Mouse (Mus musculus) embryonic facial prominence, embryonic 14.5 days (tissue): Measurements from ENCODE around the gene Ube4b. TPM values are rescaled to one million over a fixed set of nuclear protein-coding genes. Genes with fewer than 3 reads are reported as not detected.

ENCODE experiments used
- ATAC-seq: fragments of 200-750 bp; cut with Nextera tagmentation; 2 replicates; pipeline ENCODE4 v1.8.0; 2017; ENCODE audit warnings: low read depth, moderate number of reproducible peaks, moderate TSS enrichment
- DNase-seq: peaks from one replicate; pipeline ENCODE4 v3.0.0-alpha.2; 2015; ENCODE audit warnings: low spot score
- H3K27ac ChIP-seq: fragments of 300-500 bp; sonication (generic); replicated peaks from 2 replicates; pipeline ENCODE4 v1.5.1; 2014; ENCODE audit warnings: low read depth, mild to moderate bottlenecking, low read length, moderate library complexity
- H3K27me3 ChIP-seq: fragments of 300-500 bp; sonication (generic); replicated peaks from 2 replicates; pipeline ENCODE4 v1.6.1; 2014; ENCODE audit warnings: low read length; ENCODE audit not compliant: control insufficient read depth, insufficient read depth
- H3K36me3 ChIP-seq: fragments of 300-500 bp; sonication (generic); 2 replicates; pipeline ENCODE4 v1.6.1; 2014; ENCODE audit warnings: low read length, mixed read lengths; ENCODE audit not compliant: control insufficient read depth, insufficient read depth
- H3K4me1 ChIP-seq: fragments of 300-500 bp; sonication (generic); 2 replicates; pipeline ENCODE4 v1.6.1; 2014; ENCODE audit warnings: antibody characterized with exemption, low read length; ENCODE audit not compliant: control insufficient read depth, insufficient read depth
- H3K4me2 ChIP-seq: fragments of 300-500 bp; sonication (generic); 2 replicates; pipeline ENCODE4 v1.6.1; 2014; ENCODE audit warnings: low read depth, mild to moderate bottlenecking, low read length, moderate library complexity, mixed read lengths
- H3K4me3 ChIP-seq: fragments of 300-500 bp; sonication (generic); 2 replicates; pipeline ENCODE4 v1.5.1; 2014; ENCODE audit warnings: low read depth, mild to moderate bottlenecking, low read length
- H3K9ac ChIP-seq: fragments of 300-500 bp; sonication (generic); 2 replicates; pipeline ENCODE4 v1.6.1; 2014; ENCODE audit warnings: low read depth, mild to moderate bottlenecking, low read length, moderate library complexity, mixed read lengths
- H3K9me3 ChIP-seq: fragments of 300-500 bp; sonication (generic); 2 replicates; pipeline ENCODE4 v1.6.1; 2016; ENCODE audit warnings: low read length; ENCODE audit not compliant: control insufficient read depth
- WGBS: fragments of 180-500 bp; shearing (Covaris S2); extraction: QIAGEN DNeasy Blood & Tissue Kit; methylation state at CpG from one replicate; pipeline ENCODE4 v1.1.7; 2014; 5-methylcytosine and 5-hydroxymethylcytosine counted together
- polyA plus RNA-seq: library from polyadenylated mRNA; unstranded; fragments of >200 nt; fragmentation: Nextera tagmentation; extraction: Ambion mirVana; gene quantifications from 2 replicates; pipeline ENCODE4 v1.2.1, GENCODE M21; 2014

Ube4b gene
- polyA plus RNA-seq, 1 experiment from 2014 or later, result 43.7 TPM

GRCm38 (mm10) chr4:149337353-149337752 lies 89.2 kb downstream of the Ube4b start:
- Histone ChIP-seq H3K4me3 (no peak overlapping the region), H3K4me2 (no peak overlapping the region), H3K9me3 (no peaks in the 10 kb centered on the region), H3K27me3 (no peaks in the 10 kb centered on the region), H3K27ac (no peak overlapping the region), H3K9ac (no peak overlapping the region), H3K4me1 (no peaks in the 10 kb centered on the region), H3K36me3 (peaks cover 95% of the 10 kb centered on the region)
- DNase-seq (no peak), ATAC-seq (no peak)
- 89% methylated on average over 9 of the region's 9 CpGs for WGBS

- Histone ChIP-seq H3K4me3 (no peak overlapping the region), H3K9ac (no peak overlapping the region), H3K27ac (no peak overlapping the region), H3K9me3 (no peaks in the 10 kb centered on the region), H3K27me3 (no peaks in the 10 kb centered on the region), H3K4me2 (no peak overlapping the region), H3K36me3 (peaks cover 95% of the 10 kb centered on the region), H3K4me1 (no peaks in the 10 kb centered on the region)
- WGBS, result 83% methylated on average over 7 of the region's 7 CpGs
- no peak for DNase-seq
- no peak for ATAC-seq
These were observed 90.2 kb downstream of the Ube4b start for GRCm38 (mm10) chr4:149336302-149336701.

GRCm38 (mm10) chr4:149334881-149335280 lies 91.7 kb downstream of the Ube4b start:
- Histone ChIP-seq H3K9ac (no peak overlapping the region), H3K4me3 (no peak overlapping the region), H3K9me3 (no peaks in the 10 kb centered on the region), H3K27ac (no peak overlapping the region), H3K4me2 (no peak overlapping the region), H3K27me3 (no peaks in the 10 kb centered on the region), H3K4me1 (no peaks in the 10 kb centered on the region), H3K36me3 (peaks cover 95% of the 10 kb centered on the region)
- ATAC-seq (no peak), DNase-seq (no peak)
- 94% methylated on average over 11 of the region's 11 CpGs for WGBS

- Histone ChIP-seq H3K4me1 (no peaks in the 10 kb centered on the region), H3K4me2 (no peak overlapping the region), H3K9ac (no peak overlapping the region), H3K4me3 (no peak overlapping the region), H3K27ac (no peak overlapping the region), H3K9me3 (no peaks in the 10 kb centered on the region), H3K36me3 (peaks cover 96% of the 10 kb centered on the region), H3K27me3 (no peaks in the 10 kb centered on the region)
- ATAC-seq, result no peak
- DNase-seq, result no peak
- 88% methylated on average over 5 of the region's 7 CpGs for WGBS
These were observed 93.8 kb downstream of the Ube4b start for GRCm38 (mm10) chr4:149332726-149333125.

- WGBS, result 98% methylated on average over 5 of the region's 5 CpGs
- no peaks in the 10 kb centered on the region for H3K27me3 ChIP-seq
- no peaks in the 10 kb centered on the region for H3K9me3 ChIP-seq
- DNase-seq, result no peak
- H3K36me3 ChIP-seq, result peaks cover 87% of the 10 kb centered on the region
- no peaks in the 10 kb centered on the region for H3K4me1 ChIP-seq
- H3K27ac ChIP-seq, result no peak overlapping the region
- H3K4me2 ChIP-seq, result no peak overlapping the region
- no peak overlapping the region for H3K4me3 ChIP-seq
- no peak for ATAC-seq
- no peak overlapping the region for H3K9ac ChIP-seq
These were observed 96.1 kb downstream of the Ube4b start for GRCm38 (mm10) chr4:149330495-149330894.

- no peak for ATAC-seq
- Histone ChIP-seq H3K27ac (no peak overlapping the region), H3K27me3 (no peaks in the 10 kb centered on the region), H3K4me2 (no peak overlapping the region), H3K36me3 (peaks cover 69% of the 10 kb centered on the region), H3K9me3 (no peaks in the 10 kb centered on the region), H3K4me3 (no peak overlapping the region), H3K4me1 (no peaks in the 10 kb centered on the region), H3K9ac (no peak overlapping the region)
- 85% methylated on average over 4 of the region's 4 CpGs for WGBS
- DNase-seq, result no peak
These were observed 97.8 kb downstream of the Ube4b start for GRCm38 (mm10) chr4:149328735-149329134.

- no peak for DNase-seq
- H3K36me3 ChIP-seq, result peaks cover 54% of the 10 kb centered on the region
- WGBS, result 93% methylated on average over 7 of the region's 7 CpGs
These were observed 99.3 kb downstream of the Ube4b start for GRCm38 (mm10) chr4:149327281-149327680.

GRCm38 (mm10) chr4:149325411-149326162 lies 101.0 kb downstream of the Ube4b start:
- H3K27ac ChIP-seq, result no peak overlapping the region

More at GRCm38 (mm10) chr4:149327281-149327680, 99.3 kb downstream of the Ube4b start:
- Histone ChIP-seq H3K4me3 (no peak overlapping the region), H3K9ac (no peak overlapping the region), H3K9me3 (no peaks in the 10 kb centered on the region), H3K4me2 (no peak overlapping the region), H3K27ac (no peak overlapping the region), H3K4me1 (no peaks in the 10 kb centered on the region), H3K27me3 (no peaks in the 10 kb centered on the region)
- no peak for ATAC-seq

GRCm38 (mm10) chr4:149323730-149324129 lies 102.8 kb downstream of the Ube4b start:
- no peak overlapping the region for H3K4me2 ChIP-seq
- no peak overlapping the region for H3K4me3 ChIP-seq
- DNase-seq, result no peak
- H3K4me1 ChIP-seq, result no peaks in the 10 kb centered on the region
- H3K36me3 ChIP-seq, result peaks cover 21% of the 10 kb centered on the region
- no peak for ATAC-seq
- H3K9me3 ChIP-seq, result no peaks in the 10 kb centered on the region
- 73% methylated on average over 16 of the region's 16 CpGs for WGBS
- no peaks in the 10 kb centered on the region for H3K27me3 ChIP-seq
- H3K27ac ChIP-seq, result no peak overlapping the region
- no peak overlapping the region for H3K9ac ChIP-seq

More at GRCm38 (mm10) chr4:149325411-149326162, 101.0 kb downstream of the Ube4b start:
- H3K36me3 ChIP-seq, result peaks cover 38% of the 10 kb centered on the region
- DNase-seq, result no peak
- no peaks in the 10 kb centered on the region for H3K27me3 ChIP-seq
- H3K4me3 ChIP-seq, result no peak overlapping the region
- H3K9ac ChIP-seq, result no peak overlapping the region
- no peaks in the 10 kb centered on the region for H3K4me1 ChIP-seq
- H3K9me3 ChIP-seq, result no peaks in the 10 kb centered on the region
- no peak for ATAC-seq
- H3K4me2 ChIP-seq, result no peak overlapping the region
- WGBS, result 86% methylated on average over 10 of the region's 10 CpGs
